Mouse (Mus musculus) forebrain, embryonic 11.5 days (tissue): ENCODE measurements at regions not wholly inside any gene's neighbourhood (a gene's known extent, or its start where the extent isn't known, plus 50 kb on each side); places are given as distances from the start of the nearest gene placed in this dataset.

Source experiments
- ATAC-seq: fragments of 200-750 bp; cut with Nextera tagmentation; replicated peaks from 2 replicates; pipeline ENCODE4 v1.8.0; 2017; ENCODE audit warnings: moderate TSS enrichment; ENCODE audit not compliant: low FRiP score
- DNase-seq: peaks from one replicate; pipeline ENCODE4 v3.0.0-alpha.2; 2017; ENCODE audit warnings: low spot score
- H3K27ac ChIP-seq: fragments of 300-500 bp; sonication (generic); 2 replicates; pipeline ENCODE4 v1.5.1; 2014; ENCODE audit warnings: low read depth, low read length
- H3K27me3 ChIP-seq: fragments of 300-500 bp; sonication (generic); 2 replicates; pipeline ENCODE4 v1.6.1; 2014; ENCODE audit warnings: mild to moderate bottlenecking, low read length, mixed read lengths; ENCODE audit not compliant: control insufficient read depth, insufficient read depth
- H3K36me3 ChIP-seq: fragments of 300-500 bp; sonication (generic); 2 replicates; pipeline ENCODE4 v1.6.1; 2014; ENCODE audit warnings: mild to moderate bottlenecking, low read length, moderate library complexity, mixed read lengths; ENCODE audit not compliant: control insufficient read depth, insufficient read depth
- H3K4me1 ChIP-seq: fragments of 300-500 bp; sonication (generic); replicated peaks from 2 replicates; pipeline ENCODE4 v1.6.1; 2014; ENCODE audit warnings: low read length, mixed read lengths; ENCODE audit not compliant: control insufficient read depth, insufficient read depth
- H3K4me2 ChIP-seq: fragments of 300-500 bp; sonication (generic); 2 replicates; pipeline ENCODE4 v1.6.1; 2014; ENCODE audit warnings: low read depth, mild to moderate bottlenecking, low read length, moderate library complexity, mixed read lengths; ENCODE audit not compliant: severe bottlenecking
- H3K4me3 ChIP-seq: fragments of 300-500 bp; sonication (generic); 2 replicates; pipeline ENCODE4 v1.5.1; 2014; ENCODE audit warnings: low read depth, low read length
- H3K9ac ChIP-seq: fragments of 300-500 bp; sonication (generic); 2 replicates; pipeline ENCODE4 v1.6.1; 2014; ENCODE audit warnings: low read length
- H3K9me3 ChIP-seq: fragments of 300-500 bp; sonication (generic); 2 replicates; pipeline ENCODE4 v1.6.1; 2016; ENCODE audit warnings: low read length, mixed read lengths; ENCODE audit not compliant: control insufficient read depth
- WGBS: fragments of 180-500 bp; shearing (Covaris S2); extraction: QIAGEN DNeasy Blood & Tissue Kit; methylation state at CpG from one replicate; pipeline ENCODE4 v1.1.7; 2014; 5-methylcytosine and 5-hydroxymethylcytosine counted together

- Histone ChIP-seq H3K27ac (no peak overlapping the region), H3K36me3 (no peaks in the 10 kb centered on the region), H3K4me2 (no peak overlapping the region), H3K9me3 (no peaks in the 10 kb centered on the region), H3K27me3 (no peaks in the 10 kb centered on the region), H3K9ac (no peak overlapping the region), H3K4me3 (no peak overlapping the region), H3K4me1 (no peaks in the 10 kb centered on the region)
- WGBS, result 83% methylated on average over 5 of the region's 5 CpGs
- ATAC-seq, result no peak
- no peak for DNase-seq
These were observed 150.4 kb upstream of the Slc24a2 start for GRCm38 (mm10) chr4:87380716-87381115.

- no peak overlapping the region for H3K27ac ChIP-seq
- ATAC-seq, result no peak
These were observed 149.4 kb upstream of the Slc24a2 start for GRCm38 (mm10) chr4:87379516-87380173.

GRCm38 (mm10) chr4:87371960-87372359 lies 141.7 kb upstream of the Slc24a2 start:
- H3K36me3 ChIP-seq, result no peaks in the 10 kb centered on the region
- no peak overlapping the region for H3K27ac ChIP-seq
- no peaks in the 10 kb centered on the region for H3K9me3 ChIP-seq
- WGBS, result 32% methylated on average over 7 of the region's 7 CpGs
- peaks cover 20% of the 10 kb centered on the region; the same call in 1 of the 2 replicates for H3K4me1 ChIP-seq
- H3K4me2 ChIP-seq, result no peak overlapping the region
- no peaks in the 10 kb centered on the region for H3K27me3 ChIP-seq
- DNase-seq (no peak), ATAC-seq (no peak)
- no peak overlapping the region for H3K4me3 ChIP-seq
- no peak overlapping the region for H3K9ac ChIP-seq

More at GRCm38 (mm10) chr4:87379516-87380173, 149.4 kb upstream of the Slc24a2 start:
- Histone ChIP-seq H3K9ac (no peak overlapping the region), H3K4me3 (no peak overlapping the region), H3K4me2 (no peak overlapping the region), H3K36me3 (no peaks in the 10 kb centered on the region), H3K9me3 (no peaks in the 10 kb centered on the region), H3K4me1 (no peaks in the 10 kb centered on the region), H3K27me3 (no peaks in the 10 kb centered on the region)
- WGBS, result 71% methylated on average over 4 of the region's 4 CpGs
- no peak for DNase-seq

GRCm38 (mm10) chr4:87369626-87370234 lies 139.5 kb upstream of the Slc24a2 start:
- peaks cover 20% of the 10 kb centered on the region; the same call in 1 of the 2 replicates for H3K4me1 ChIP-seq
- no peaks in the 10 kb centered on the region for H3K9me3 ChIP-seq
- peak overlapping the region; percentile 9 for H3K27ac ChIP-seq
- peak overlapping the region; percentile 5; the same call in 1 of the 2 replicates for H3K4me3 ChIP-seq
- peak overlapping the region; percentile 22; the same call in 1 of the 2 replicates for H3K4me2 ChIP-seq
- ATAC-seq, result peak; percentile 78
- H3K9ac ChIP-seq, result peak overlapping the region; percentile 7
- 8% methylated on average over 14 of the region's 14 CpGs for WGBS
- no peaks in the 10 kb centered on the region for H3K36me3 ChIP-seq
- peak; percentile 84 for DNase-seq
- H3K27me3 ChIP-seq, result no peaks in the 10 kb centered on the region

- WGBS, result 8% methylated on average over 20 of the region's 20 CpGs
These were observed 138.3 kb upstream of the Slc24a2 start for GRCm38 (mm10) chr4:87368413-87369160.

GRCm38 (mm10) chr4:87367732-87368412 lies 137.6 kb upstream of the Slc24a2 start:
- Histone ChIP-seq H3K27me3 (no peaks in the 10 kb centered on the region), H3K9me3 (no peaks in the 10 kb centered on the region), H3K4me2 (peak overlapping the region; percentile 77), H3K9ac (peak overlapping the region; percentile 88), H3K36me3 (no peaks in the 10 kb centered on the region), H3K4me3 (peak overlapping the region; percentile 32), H3K4me1 (peaks cover 20% of the 10 kb centered on the region; the same call in 1 of the 2 replicates), H3K27ac (peak overlapping the region; percentile 81)
- peak; percentile 92 for DNase-seq
- 9% methylated on average over 19 of the region's 19 CpGs for WGBS
- peak; percentile 84 for ATAC-seq

More at GRCm38 (mm10) chr4:87368413-87369160, 138.3 kb upstream of the Slc24a2 start:
- Histone ChIP-seq H3K27me3 (no peaks in the 10 kb centered on the region), H3K9me3 (no peaks in the 10 kb centered on the region), H3K4me3 (peak overlapping the region; percentile 32), H3K27ac (peak overlapping the region; percentile 81), H3K4me1 (peaks cover 20% of the 10 kb centered on the region; the same call in 1 of the 2 replicates), H3K4me2 (peak overlapping the region; percentile 77), H3K9ac (peak overlapping the region; percentile 88), H3K36me3 (no peaks in the 10 kb centered on the region)
- ATAC-seq, result peak; percentile 80
- peak; percentile 85 for DNase-seq

GRCm38 (mm10) chr4:87362201-87362600 lies 131.9 kb upstream of the Slc24a2 start:
- H3K9ac ChIP-seq, result no peak overlapping the region
- no peaks in the 10 kb centered on the region for H3K27me3 ChIP-seq
- H3K4me3 ChIP-seq, result no peak overlapping the region
- DNase-seq (peak; percentile 68), ATAC-seq (peak; percentile 64)
- no peaks in the 10 kb centered on the region for H3K9me3 ChIP-seq
- 13% methylated on average over 6 of the region's 6 CpGs for WGBS
- H3K4me1 ChIP-seq, result no peaks in the 10 kb centered on the region
- H3K36me3 ChIP-seq, result no peaks in the 10 kb centered on the region
- no peak overlapping the region for H3K4me2 ChIP-seq
- no peak overlapping the region for H3K27ac ChIP-seq

GRCm38 (mm10) chr4:87359483-87359882 lies 129.2 kb upstream of the Slc24a2 start:
- no peaks in the 10 kb centered on the region for H3K36me3 ChIP-seq
- no peaks in the 10 kb centered on the region for H3K9me3 ChIP-seq
- 50% methylated on average over 9 of the region's 9 CpGs for WGBS
- no peak overlapping the region for H3K9ac ChIP-seq
- no peak overlapping the region for H3K4me3 ChIP-seq
- H3K4me2 ChIP-seq, result no peak overlapping the region
- no peak for ATAC-seq
- H3K27ac ChIP-seq, result no peak overlapping the region
- no peaks in the 10 kb centered on the region for H3K27me3 ChIP-seq
- no peak for DNase-seq
- no peaks in the 10 kb centered on the region for H3K4me1 ChIP-seq
